Mouse (Mus musculus): Measurements from ENCODE around the gene Map2k6.
"Not testable (repeated sequence)": the region's sequence is repeated elsewhere in the genome, so short reads cannot be mapped to it uniquely, and the experiment has no call there.

Map2k6 gene

GRCm38 (mm10) chr11:110398553-110399239 is at the start of gene Map2k6:
TSS of gene Map2k6 (plus strand) at chr11:110399122.
- DNase-seq (ENCODE audit: low read depth, low spot score) = peak; percentile 64

GRCm38 (mm10) chr11:110354261-110354660 is 44.7 kb upstream of the Map2k6 start:
- no peak for DNase-seq (ENCODE audit: low read depth, low spot score)

GRCm38 (mm10) chr11:110355131-110355530 is 43.8 kb upstream of the Map2k6 start:
- not testable (repeated sequence) for DNase-seq (ENCODE audit: low read depth, low spot score)

- DNase-seq (ENCODE audit: low read depth, low spot score) = no peak
Observed at GRCm38 (mm10) chr11:110357756-110358551, 41.0 kb upstream of the Map2k6 start.

- DNase-seq (ENCODE audit: low read depth, low spot score) = peak; percentile 41
Observed at GRCm38 (mm10) chr11:110365016-110365415, 33.9 kb upstream of the Map2k6 start.

- DNase-seq (ENCODE audit: low read depth, low spot score) = no peak
Observed at GRCm38 (mm10) chr11:110366902-110367301, 32.0 kb upstream of the Map2k6 start.

- no peak for DNase-seq (ENCODE audit: low read depth, low spot score)
Observed at GRCm38 (mm10) chr11:110367638-110368037, 31.3 kb upstream of the Map2k6 start.

GRCm38 (mm10) chr11:110369312-110370019 is 29.5 kb upstream of the Map2k6 start:
- no peak for DNase-seq (ENCODE audit: low read depth, low spot score)

GRCm38 (mm10) chr11:110371827-110372226 is 27.1 kb upstream of the Map2k6 start:
- DNase-seq (ENCODE audit: low read depth, low spot score) = no peak

GRCm38 (mm10) chr11:110372266-110372954 is 26.5 kb upstream of the Map2k6 start:
- no peak for DNase-seq (ENCODE audit: low read depth, low spot score)

GRCm38 (mm10) chr11:110374036-110374435 is 24.9 kb upstream of the Map2k6 start:
- no peak for DNase-seq (ENCODE audit: low read depth, low spot score)

- DNase-seq (ENCODE audit: low read depth, low spot score) = no peak
Observed at GRCm38 (mm10) chr11:110379661-110380309, 19.1 kb upstream of the Map2k6 start.

GRCm38 (mm10) chr11:110380310-110380668 is 18.6 kb upstream of the Map2k6 start:
- DNase-seq (ENCODE audit: low read depth, low spot score) = no peak

GRCm38 (mm10) chr11:110385487-110385886 is 13.4 kb upstream of the Map2k6 start:
- no peak for DNase-seq (ENCODE audit: low read depth, low spot score)

GRCm38 (mm10) chr11:110392763-110393162 is 6.2 kb upstream of the Map2k6 start:
- no peak for DNase-seq (ENCODE audit: low read depth, low spot score)

GRCm38 (mm10) chr11:110394788-110395452 is 4.0 kb upstream of the Map2k6 start:
- no peak for DNase-seq (ENCODE audit: low read depth, low spot score)

- no peak for DNase-seq (ENCODE audit: low read depth, low spot score)
Observed at GRCm38 (mm10) chr11:110396085-110396484, 2.8 kb upstream of the Map2k6 start.

- DNase-seq (ENCODE audit: low read depth, low spot score) = no peak
Observed at GRCm38 (mm10) chr11:110399240-110400150, 573 bp downstream of the Map2k6 start.

GRCm38 (mm10) chr11:110400283-110400682 is 1.4 kb downstream of the Map2k6 start:
- DNase-seq (ENCODE audit: low read depth, low spot score) = no peak

- DNase-seq (ENCODE audit: low read depth, low spot score) = no peak
Observed at GRCm38 (mm10) chr11:110402671-110403070, 3.7 kb downstream of the Map2k6 start.
